Mouse (Mus musculus): ENCODE measurements around the gene Alcam. TPM values are rescaled to one million over a fixed set of nuclear protein-coding genes. Genes with fewer than 3 reads are reported as not detected.

Gene Alcam
- polyA plus RNA-seq, 1 experiment from 2014 or later, result 6.5 TPM

GRCm38 (mm10) chr16:52383456-52384185, 70.3 kb downstream of the Alcam start:
- Histone ChIP-seq H3K4me1 (peaks cover 29% of the 10 kb centered on the region), H3K9me3 (no peaks in the 10 kb centered on the region), H3K27me3 (ENCODE audit: poor library complexity, severe bottlenecking) (no peaks in the 10 kb centered on the region), H3K4me3 (no peak overlapping the region), H3K36me3 (replicated peaks) (no peaks in the 10 kb centered on the region), H3K27ac (no peak overlapping the region)
- no peak for DNase-seq (ENCODE audit: extremely low spot score, low spot score)
- WGBS, result 75% methylated on average over 13 of the region's 13 CpGs

GRCm38 (mm10) chr16:52378811-52379597, 74.9 kb downstream of the Alcam start:
- no peak for DNase-seq (ENCODE audit: extremely low spot score, low spot score)
- Histone ChIP-seq H3K4me3 (no peak overlapping the region), H3K27ac (no peak overlapping the region), H3K27me3 (ENCODE audit: poor library complexity, severe bottlenecking) (no peaks in the 10 kb centered on the region), H3K36me3 (replicated peaks) (no peaks in the 10 kb centered on the region), H3K9me3 (no peaks in the 10 kb centered on the region), H3K4me1 (peaks cover 9% of the 10 kb centered on the region)
- WGBS, result 79% methylated on average over 7 of the region's 7 CpGs

DNA sequence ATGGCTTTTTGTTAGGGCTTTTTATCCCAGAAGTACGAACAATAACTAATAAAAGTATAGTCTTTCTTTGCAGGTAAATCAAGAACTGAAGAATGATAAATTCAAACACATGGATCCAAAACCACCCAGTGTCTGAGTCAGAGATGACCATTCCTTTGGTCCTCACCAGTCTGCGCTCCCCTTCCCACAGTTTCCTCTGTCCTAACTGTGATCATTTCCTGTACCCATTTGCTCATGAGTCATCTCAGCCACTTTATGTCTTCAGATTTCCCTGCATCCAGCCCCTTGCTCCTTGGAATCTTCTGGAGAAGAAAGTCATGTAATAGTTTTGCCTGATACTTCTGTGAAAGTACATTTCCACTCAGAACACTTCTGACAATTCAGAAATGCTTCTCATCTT, 77.0 kb downstream of the Alcam start:
- H3K27ac ChIP-seq, result no peak overlapping the region
- no peak overlapping the region for H3K4me3 ChIP-seq
- no peaks in the 10 kb centered on the region for H3K36me3 ChIP-seq (replicated peaks)
- H3K27me3 ChIP-seq (ENCODE audit: poor library complexity, severe bottlenecking), result no peaks in the 10 kb centered on the region
- H3K4me1 ChIP-seq, result no peaks in the 10 kb centered on the region
- no peaks in the 10 kb centered on the region for H3K9me3 ChIP-seq
- DNase-seq (ENCODE audit: extremely low spot score, low spot score), result no peak
- 91% methylated on average over 2 of the region's 2 CpGs for WGBS

DNA sequence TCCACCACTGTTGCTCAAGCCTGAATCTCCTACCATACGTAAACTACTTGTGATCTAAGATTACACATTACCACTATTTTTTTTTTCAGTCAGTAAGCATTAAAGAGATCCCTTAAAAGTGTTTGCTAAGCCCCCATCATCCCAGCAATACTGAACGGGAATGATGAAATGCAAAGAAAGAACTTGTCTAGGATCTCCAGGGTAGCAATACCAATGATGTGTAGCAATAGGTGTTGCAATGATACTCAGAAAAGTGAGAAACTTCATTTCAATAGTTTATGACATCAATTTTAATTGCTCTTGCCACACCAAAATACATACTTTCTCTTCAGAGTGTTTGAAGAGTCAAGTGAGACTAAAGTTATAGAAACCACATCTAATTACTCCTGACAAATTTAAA, 81.9 kb downstream of the Alcam start:
- H3K4me3 ChIP-seq, result no peak overlapping the region
- no peaks in the 10 kb centered on the region for H3K9me3 ChIP-seq
- WGBS, result 96% methylated on average over 2 of the region's 2 CpGs
- H3K4me1 ChIP-seq, result no peaks in the 10 kb centered on the region
- H3K27ac ChIP-seq, result no peak overlapping the region
- no peaks in the 10 kb centered on the region for H3K27me3 ChIP-seq (ENCODE audit: poor library complexity, severe bottlenecking)
- no peak for DNase-seq (ENCODE audit: extremely low spot score, low spot score)
- H3K36me3 ChIP-seq (replicated peaks), result no peaks in the 10 kb centered on the region

DNA sequence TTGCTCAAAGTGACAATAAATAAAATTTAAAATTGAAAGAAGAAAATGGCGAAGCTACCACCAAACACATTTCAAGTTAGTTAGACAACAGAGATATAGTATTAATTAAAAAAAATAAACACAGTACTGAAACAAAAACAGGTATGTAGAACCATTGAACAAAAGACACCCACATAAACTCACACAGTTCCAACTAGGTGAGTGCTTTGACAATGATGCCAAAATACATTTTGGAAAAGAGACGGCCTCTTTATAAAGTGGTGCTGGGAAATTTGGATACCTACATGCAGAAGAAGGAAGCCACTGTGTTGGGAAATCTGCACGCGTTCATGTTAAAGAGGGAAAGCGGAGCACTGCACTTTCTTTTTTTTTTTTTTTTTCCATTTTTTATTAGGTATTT, 85.4 kb downstream of the Alcam start:
- Histone ChIP-seq H3K9me3 (no peaks in the 10 kb centered on the region), H3K4me1 (no peaks in the 10 kb centered on the region), H3K27me3 (ENCODE audit: poor library complexity, severe bottlenecking) (no peaks in the 10 kb centered on the region), H3K36me3 (replicated peaks) (no peaks in the 10 kb centered on the region), H3K4me3 (no peak overlapping the region), H3K27ac (no peak overlapping the region)
- no peak for DNase-seq (ENCODE audit: extremely low spot score, low spot score)
- WGBS, result 93% methylated on average over 5 of the region's 5 CpGs

DNA sequence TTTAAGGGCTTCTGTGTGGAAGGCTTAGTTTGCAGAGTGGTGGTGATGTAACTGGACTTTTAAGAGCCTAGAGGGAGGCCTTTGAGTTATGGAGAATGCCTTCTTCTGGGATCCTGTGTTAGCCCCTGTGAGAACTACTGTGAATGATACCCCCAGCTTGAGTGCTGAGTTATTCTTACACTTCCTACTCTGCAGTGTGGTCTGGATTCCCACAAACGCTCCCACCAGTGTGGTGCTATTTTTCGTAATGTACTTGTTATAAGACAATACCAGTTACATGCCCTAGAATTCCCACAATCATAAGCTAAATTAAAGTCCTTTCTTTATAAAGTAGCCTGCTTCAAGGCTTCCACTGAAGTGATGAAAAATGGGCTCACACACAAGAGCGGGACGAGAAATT, 87.0 kb downstream of the Alcam start:
- no peaks in the 10 kb centered on the region for H3K27me3 ChIP-seq (ENCODE audit: poor library complexity, severe bottlenecking)
- H3K4me1 ChIP-seq, result no peaks in the 10 kb centered on the region
- no peaks in the 10 kb centered on the region for H3K9me3 ChIP-seq
- no peaks in the 10 kb centered on the region for H3K36me3 ChIP-seq (replicated peaks)
- no peak overlapping the region for H3K27ac ChIP-seq
- H3K4me3 ChIP-seq, result no peak overlapping the region
- WGBS, result 94% methylated on average over 4 of the region's 4 CpGs
- DNase-seq (ENCODE audit: extremely low spot score, low spot score), result no peak

DNA sequence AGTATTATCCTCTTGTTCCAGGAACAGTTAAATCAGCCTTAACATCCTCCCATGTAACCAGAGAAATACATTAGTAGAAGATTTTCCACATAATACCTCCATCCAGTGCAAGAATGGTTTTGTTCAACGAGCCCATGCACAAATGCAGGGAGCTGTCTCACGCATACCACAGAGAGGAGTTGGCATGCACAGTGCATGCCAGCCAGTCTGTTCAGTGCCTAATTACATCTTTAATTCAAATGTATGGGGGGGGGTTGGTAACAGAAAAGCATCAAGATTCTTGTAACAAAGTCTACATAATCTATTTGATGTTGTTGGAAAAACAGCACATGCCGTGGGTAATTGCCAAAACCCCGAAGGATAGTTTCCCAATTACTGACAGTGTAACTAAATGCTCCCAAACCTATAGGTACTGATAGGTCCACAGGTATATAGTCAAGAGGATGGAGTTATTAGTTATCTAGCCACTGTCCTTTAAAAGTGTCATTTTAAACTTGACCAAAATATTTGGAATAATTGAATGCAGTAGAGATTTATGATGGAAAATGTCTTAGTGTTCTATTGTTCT, 89.8 kb downstream of the Alcam start:
- Histone ChIP-seq H3K4me1 (no peaks in the 10 kb centered on the region), H3K27me3 (ENCODE audit: poor library complexity, severe bottlenecking) (no peaks in the 10 kb centered on the region), H3K4me3 (no peak overlapping the region), H3K9me3 (no peaks in the 10 kb centered on the region), H3K36me3 (replicated peaks) (no peaks in the 10 kb centered on the region), H3K27ac (no peak overlapping the region)
- no peak for DNase-seq (ENCODE audit: extremely low spot score, low spot score)
- 94% methylated on average over 4 of the region's 4 CpGs for WGBS

DNA sequence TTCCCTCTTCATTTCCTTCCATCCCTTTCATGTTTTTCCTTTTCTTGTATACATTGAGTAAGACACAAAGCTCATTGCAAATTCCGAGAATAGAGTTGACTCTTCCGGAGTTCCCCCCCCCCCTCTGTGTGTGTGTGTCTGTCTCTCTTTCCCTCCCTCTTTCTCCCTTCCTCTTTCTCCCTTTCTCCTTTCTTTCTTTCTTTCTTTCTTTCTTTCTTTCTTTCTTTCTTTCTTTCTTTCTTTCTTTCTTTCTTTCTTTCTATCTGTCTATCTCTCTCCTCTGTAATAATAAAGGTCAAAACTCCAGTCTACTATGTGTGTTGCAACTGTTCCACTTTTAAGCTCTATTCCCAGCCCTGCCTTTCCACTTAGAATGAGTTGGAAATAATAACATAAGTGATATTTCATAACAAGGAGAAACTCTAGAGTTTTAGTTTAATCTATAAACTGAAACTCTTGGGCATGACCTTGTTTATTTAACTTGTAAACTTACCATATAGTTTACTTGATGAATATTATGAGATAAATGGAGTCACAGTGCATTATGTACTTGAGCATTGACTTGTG, 110.3 kb downstream of the Alcam start:
- no peaks in the 10 kb centered on the region for H3K27me3 ChIP-seq (ENCODE audit: poor library complexity, severe bottlenecking)
- no peaks in the 10 kb centered on the region for H3K9me3 ChIP-seq
- no peak overlapping the region for H3K27ac ChIP-seq
- H3K4me1 ChIP-seq, result no peaks in the 10 kb centered on the region
- no peaks in the 10 kb centered on the region for H3K36me3 ChIP-seq (replicated peaks)
- 93% methylated on average over 2 of the region's 2 CpGs for WGBS
- no peak overlapping the region for H3K4me3 ChIP-seq
- no peak for DNase-seq (ENCODE audit: extremely low spot score, low spot score)

DNA sequence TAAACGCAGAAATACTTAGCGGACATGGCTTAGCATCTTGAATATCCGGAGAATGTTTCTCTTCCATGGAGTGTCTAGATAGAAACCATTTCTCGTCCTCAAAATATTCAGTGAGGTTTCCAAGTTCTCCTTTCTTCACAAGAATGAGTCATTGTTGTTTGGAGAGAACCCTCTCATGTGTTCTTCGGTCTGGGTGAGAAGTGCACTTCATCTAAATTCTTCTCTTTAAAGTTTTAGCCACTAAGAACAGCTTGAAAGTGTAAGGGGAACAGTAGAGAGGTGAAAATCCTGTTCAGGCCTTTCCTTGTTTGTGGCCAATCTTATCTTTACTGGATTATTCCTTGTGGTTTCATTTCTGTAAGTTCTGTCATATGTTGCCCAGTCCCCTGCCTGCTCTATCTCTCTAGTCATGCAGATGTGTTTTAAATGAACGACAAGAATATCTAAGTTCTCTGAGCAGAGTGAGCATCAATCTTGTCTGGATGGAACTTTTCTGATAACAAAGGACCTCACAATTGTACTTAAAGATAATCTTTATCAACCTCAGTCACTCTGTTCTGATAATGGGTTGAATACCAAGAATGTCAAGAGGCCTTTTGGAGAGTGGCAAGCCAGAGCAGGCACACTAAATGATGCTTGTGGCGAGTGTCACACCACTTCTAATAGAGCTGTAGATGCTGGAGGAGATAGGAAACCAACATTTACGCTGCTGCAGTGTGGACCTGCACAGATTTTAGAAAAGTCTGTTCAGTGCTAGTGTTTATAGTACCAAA, 111.0 kb downstream of the Alcam start:
- H3K4me3 ChIP-seq, result no peak overlapping the region
- H3K27me3 ChIP-seq (ENCODE audit: poor library complexity, severe bottlenecking), result no peaks in the 10 kb centered on the region
- no peaks in the 10 kb centered on the region for H3K36me3 ChIP-seq (replicated peaks)
- no peak for DNase-seq (ENCODE audit: extremely low spot score, low spot score)
- 87% methylated on average over 8 of the region's 8 CpGs for WGBS
- no peaks in the 10 kb centered on the region for H3K4me1 ChIP-seq
- H3K27ac ChIP-seq, result no peak overlapping the region
- H3K9me3 ChIP-seq, result no peaks in the 10 kb centered on the region

DNA sequence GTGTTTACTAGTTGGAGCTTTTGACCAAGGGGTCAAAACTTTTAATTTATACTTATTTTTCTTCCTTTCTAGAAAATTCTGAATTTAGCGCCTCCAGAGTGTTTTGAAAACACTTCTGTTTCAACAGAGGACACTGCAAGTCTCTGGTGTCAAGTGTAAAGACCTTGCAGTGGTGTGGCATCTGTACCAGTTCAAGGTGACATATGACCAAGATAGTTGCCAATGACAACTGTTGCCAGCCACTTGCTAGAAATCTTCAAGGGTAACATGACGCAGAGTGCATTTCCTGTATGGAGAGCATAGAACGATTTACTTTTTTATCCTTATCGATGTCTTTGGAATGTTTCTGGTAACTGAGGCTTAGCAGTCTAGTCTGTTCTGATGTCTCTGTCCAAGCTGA, 119.8 kb downstream of the Alcam start:
- Histone ChIP-seq H3K36me3 (replicated peaks) (no peaks in the 10 kb centered on the region), H3K4me1 (no peaks in the 10 kb centered on the region), H3K4me3 (no peak overlapping the region), H3K9me3 (no peaks in the 10 kb centered on the region), H3K27ac (no peak overlapping the region), H3K27me3 (ENCODE audit: poor library complexity, severe bottlenecking) (no peaks in the 10 kb centered on the region)
- 92% methylated on average over 4 of the region's 4 CpGs for WGBS
- no peak for DNase-seq (ENCODE audit: extremely low spot score, low spot score)

DNA sequence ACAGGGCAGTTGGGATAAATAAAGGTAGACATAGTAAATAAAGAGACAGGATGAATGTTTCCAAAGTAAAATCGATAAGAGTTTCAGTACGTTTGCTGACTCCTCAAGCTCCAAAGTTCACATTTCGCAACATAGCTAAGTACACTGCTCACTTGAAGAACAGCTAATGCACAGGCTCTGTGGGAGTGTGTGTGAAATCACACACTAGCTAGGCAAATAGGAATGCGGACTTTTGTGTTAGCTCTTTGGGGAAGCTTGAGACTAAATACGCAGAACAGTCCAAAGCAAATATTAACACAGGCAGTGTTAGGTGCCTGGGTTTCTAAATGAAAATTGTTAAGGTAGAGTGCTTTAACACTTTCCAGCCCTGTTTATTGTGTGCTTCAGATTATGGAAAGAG, 120.2 kb downstream of the Alcam start:
- 92% methylated on average over 5 of the region's 5 CpGs for WGBS
- H3K27me3 ChIP-seq (ENCODE audit: poor library complexity, severe bottlenecking), result no peaks in the 10 kb centered on the region
- no peak for DNase-seq (ENCODE audit: extremely low spot score, low spot score)
- no peaks in the 10 kb centered on the region for H3K4me1 ChIP-seq
- H3K36me3 ChIP-seq (replicated peaks), result no peaks in the 10 kb centered on the region
- no peaks in the 10 kb centered on the region for H3K9me3 ChIP-seq
- H3K4me3 ChIP-seq, result no peak overlapping the region
- no peak overlapping the region for H3K27ac ChIP-seq

GRCm38 (mm10) chr16:52331341-52331830, 122.5 kb downstream of the Alcam start:
- WGBS, result 91% methylated on average over 3 of the region's 3 CpGs
- H3K27me3 ChIP-seq (ENCODE audit: poor library complexity, severe bottlenecking), result no peaks in the 10 kb centered on the region
- no peak overlapping the region for H3K27ac ChIP-seq
- H3K9me3 ChIP-seq, result no peaks in the 10 kb centered on the region
- H3K4me3 ChIP-seq, result no peak overlapping the region
- no peaks in the 10 kb centered on the region for H3K4me1 ChIP-seq
- no peak for DNase-seq (ENCODE audit: extremely low spot score, low spot score)
- H3K36me3 ChIP-seq (replicated peaks), result no peaks in the 10 kb centered on the region

Measured in forebrain, embryonic 10.5 days (tissue).